Mouse (Mus musculus): ENCODE measurements at regions not wholly inside any gene's neighbourhood (a gene's known extent, or its start where the extent isn't known, plus 50 kb on each side); places are given as distances from the start of the nearest gene placed in this dataset.

GRCm38 (mm10) chr14:62166596-62166995, 125.8 kb upstream of the Rnaseh2b start:
- DNase-seq (ENCODE audit: low read depth, low spot score) (no peak), ATAC-seq (no peak)
- no peak for TF ChIP-seq CTCF (IDR thresholded peaks at IDR 0.05)
- no peaks in the 10 kb centered on the region for H3K27me3 ChIP-seq
- in situ Hi-C loops (cut with MboI; ENCODE audit: low pct_unique_long_range_greater_than_20kb): no loop called here
- POLR2A ChIA-PET: no interaction called here
- CTCF ChIA-PET: no interaction called here

- POLR2A ChIA-PET: no interaction called here
- in situ Hi-C loops (cut with MboI; ENCODE audit: low pct_unique_long_range_greater_than_20kb): no loop called here
Observed at GRCm38 (mm10) chr14:62167090-62167489, 125.3 kb upstream of the Rnaseh2b start.

GRCm38 (mm10) chr14:62168711-62169110, 123.7 kb upstream of the Rnaseh2b start:
- CTCF ChIA-PET: no interaction called here
- no peak for TF ChIP-seq CTCF (IDR thresholded peaks at IDR 0.05)
- POLR2A ChIA-PET: interaction anchor here (1.1 kb wide), 1 partner anchor 9 kb away, joined by 3 read pairs; no protein-coding TSS in a partner anchor
- in situ Hi-C loops (cut with MboI; ENCODE audit: low pct_unique_long_range_greater_than_20kb): no loop called here
- DNase-seq (ENCODE audit: low read depth, low spot score): no peak
- ATAC-seq: no peak
- H3K27me3 ChIP-seq: no peaks in the 10 kb centered on the region

More at GRCm38 (mm10) chr14:62167090-62167489, 125.3 kb upstream of the Rnaseh2b start:
- no peaks in the 10 kb centered on the region for H3K27me3 ChIP-seq
- DNase-seq (ENCODE audit: low read depth, low spot score): no peak
- CTCF ChIA-PET: no interaction called here
- no peak for ATAC-seq
- TF ChIP-seq CTCF (IDR thresholded peaks at IDR 0.05): no peak

GRCm38 (mm10) chr14:62170385-62170784, 122.0 kb upstream of the Rnaseh2b start:
- H3K27me3 ChIP-seq: no peaks in the 10 kb centered on the region
- ChIA-PET POLR2A (no interaction called here), CTCF (interaction anchor here (0.6 to 2.6 kb wide), 2 partner anchors 13 to 121 kb away, joined by 3 to 8 read pairs; no protein-coding TSS in a partner anchor)
- no peak for DNase-seq (ENCODE audit: low read depth, low spot score)
- TF ChIP-seq CTCF (IDR thresholded peaks at IDR 0.05): no peak
- ATAC-seq: peak; percentile 73
- in situ Hi-C loops (cut with MboI; ENCODE audit: low pct_unique_long_range_greater_than_20kb): no loop called here

- ATAC-seq: no peak
- ChIA-PET CTCF (interaction anchor here (2.6 kb wide), 1 partner anchor 12 kb away, joined by 8 read pairs; no protein-coding TSS in a partner anchor), POLR2A (interaction anchor here (0.7 kb wide), 1 partner anchor 374 kb away, joined by 3 read pairs; no protein-coding TSS in a partner anchor)
- no peak for TF ChIP-seq CTCF (IDR thresholded peaks at IDR 0.05)
- in situ Hi-C loops (cut with MboI; ENCODE audit: low pct_unique_long_range_greater_than_20kb): no loop called here
- H3K27me3 ChIP-seq: no peaks in the 10 kb centered on the region
- no peak for DNase-seq (ENCODE audit: low read depth, low spot score)
Observed at GRCm38 (mm10) chr14:62171256-62172047, 120.9 kb upstream of the Rnaseh2b start.

GRCm38 (mm10) chr14:62173835-62174530, 118.4 kb upstream of the Rnaseh2b start:
- ATAC-seq (no peak), DNase-seq (ENCODE audit: low read depth, low spot score) (no peak)
- in situ Hi-C loops (cut with MboI; ENCODE audit: low pct_unique_long_range_greater_than_20kb): no loop called here
- CTCF ChIA-PET: interaction anchor here (1.4 to 1.8 kb wide), 2 partner anchors 10 to 11 kb away, joined by 3 to 5 read pairs; no protein-coding TSS in a partner anchor
- no peaks in the 10 kb centered on the region for H3K27me3 ChIP-seq
- POLR2A ChIA-PET: no interaction called here
- TF ChIP-seq CTCF (IDR thresholded peaks at IDR 0.05): no peak

GRCm38 (mm10) chr14:62175384-62176048, 116.9 kb upstream of the Rnaseh2b start:
- no peak for TF ChIP-seq CTCF (IDR thresholded peaks at IDR 0.05)
- CTCF ChIA-PET: interaction anchor here (1.8 kb wide), 1 partner anchor 12 kb away, joined by 5 read pairs; no protein-coding TSS in a partner anchor
- H3K27me3 ChIP-seq: no peaks in the 10 kb centered on the region
- in situ Hi-C loops (cut with MboI; ENCODE audit: low pct_unique_long_range_greater_than_20kb): no loop called here
- DNase-seq (ENCODE audit: low read depth, low spot score) (no peak), ATAC-seq (no peak)
- POLR2A ChIA-PET: no interaction called here

GRCm38 (mm10) chr14:62177509-62177908, 114.9 kb upstream of the Rnaseh2b start:
- ChIA-PET CTCF (no interaction called here), POLR2A (interaction anchor here (1.2 kb wide), 1 partner anchor 9 kb away, joined by 3 read pairs; no protein-coding TSS in a partner anchor)
- DNase-seq (ENCODE audit: low read depth, low spot score) (no peak), ATAC-seq (no peak)
- H3K27me3 ChIP-seq: peaks cover under 1% of the 10 kb centered on the region
- TF ChIP-seq CTCF (IDR thresholded peaks at IDR 0.05): no peak
- in situ Hi-C loops (cut with MboI; ENCODE audit: low pct_unique_long_range_greater_than_20kb): no loop called here

GRCm38 (mm10) chr14:62187360-62187759, 105.0 kb upstream of the Rnaseh2b start:
- POLR2A ChIA-PET: no interaction called here
- no peak for TF ChIP-seq CTCF (IDR thresholded peaks at IDR 0.05)
- H3K27me3 ChIP-seq: peaks cover 25% of the 10 kb centered on the region
- ATAC-seq (no peak), DNase-seq (ENCODE audit: low read depth, low spot score) (no peak)
- in situ Hi-C loops (cut with MboI; ENCODE audit: low pct_unique_long_range_greater_than_20kb): no loop called here
- CTCF ChIA-PET: no interaction called here

- no peak for TF ChIP-seq CTCF (IDR thresholded peaks at IDR 0.05)
- ATAC-seq (no peak), DNase-seq (ENCODE audit: low read depth, low spot score) (no peak)
- H3K27me3 ChIP-seq: peaks cover 21% of the 10 kb centered on the region
- CTCF ChIA-PET: no interaction called here
- in situ Hi-C loops (cut with MboI; ENCODE audit: low pct_unique_long_range_greater_than_20kb): no loop called here
- POLR2A ChIA-PET: no interaction called here
Observed at GRCm38 (mm10) chr14:62188147-62188885, 104.1 kb upstream of the Rnaseh2b start.

Data from Patski (cell line).